8 mouse cellular contexts compared by ENCODE assay signal in the genomic region with DNA sequence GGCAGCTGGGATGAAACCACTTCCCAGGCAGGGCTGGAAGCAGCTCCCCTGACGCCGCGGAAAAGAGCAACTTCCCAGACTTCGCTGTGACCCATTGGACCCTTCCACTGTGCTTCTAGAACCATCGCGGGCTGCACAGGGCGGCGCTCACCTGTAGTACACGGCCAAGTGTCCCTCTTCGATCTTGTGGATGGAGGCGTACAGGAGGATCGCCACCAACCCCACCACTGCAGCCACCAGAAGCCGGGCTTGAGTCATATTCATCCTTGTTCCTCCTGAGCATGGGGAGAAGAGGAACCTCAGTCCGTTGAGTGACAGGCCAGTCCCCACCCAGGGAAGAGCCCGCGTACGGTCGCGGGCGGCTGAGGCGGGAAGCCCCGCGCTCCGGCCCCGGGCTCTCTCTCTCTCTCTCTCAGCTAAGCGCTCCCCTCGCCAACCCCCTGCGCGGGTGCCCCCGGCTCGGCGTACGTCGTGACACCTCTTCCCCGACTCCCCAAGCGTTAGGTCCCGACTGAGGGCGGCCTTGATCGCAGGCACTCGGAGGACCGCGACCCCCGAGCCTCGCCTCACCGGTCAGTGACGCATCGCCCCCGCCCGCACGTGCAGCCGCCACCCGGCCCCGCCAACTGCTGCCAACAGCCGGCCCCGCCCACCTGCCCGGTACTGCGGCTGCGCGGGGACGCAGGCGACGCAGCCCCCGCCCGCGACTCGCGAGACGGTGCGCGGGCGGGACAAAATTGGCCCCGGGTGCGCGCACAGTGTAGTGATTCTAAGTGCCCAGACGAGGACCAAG. TPM values are rescaled to one million over a fixed set of nuclear protein-coding genes. Genes with fewer than 3 reads are reported as not detected.
DNase-seq lines count a peak whose midpoint lies in the region; ATAC-seq and TF ChIP-seq lines count a peak whose summit lies in the region.

Gene Erlin1, minus strand, starts transcription at position 665 of the 793 bp plus-strand sequence.

- peak within 1 kb of the TSS; percentile 23 for H3ac ChIP-seq in myocyte (ENCODE audit: control insufficient read depth, insufficient read length)

- peak; percentile 84 for TF ChIP-seq POLR2A in myocyte (IDR thresholded peaks at IDR 0.05; ENCODE audit: insufficient read length, low read depth)

- peaks cover 10% of the 10 kb centered on the region for H3K79me2 ChIP-seq in myocyte (ENCODE audit: control insufficient read depth, insufficient read depth)

- peak within 1 kb of the TSS; percentile 90 for H3K9ac ChIP-seq in heart, embryonic 13.5 days
- peak within 1 kb of the TSS; percentile 83 for H3K9ac ChIP-seq in liver, embryonic 11.5 days (ENCODE audit: low read depth, low read length)

- H3K4me2 ChIP-seq in heart, embryonic 13.5 days, result peak within 1 kb of the TSS; percentile 96
- peak within 1 kb of the TSS; percentile 93 for H3K4me2 ChIP-seq in liver, embryonic 11.5 days
- peak within 1 kb of the TSS; percentile 84 for H3K4me2 ChIP-seq in myocyte (ENCODE audit: low read depth)

- H3K9me3 ChIP-seq in heart, embryonic 13.5 days, result no peaks in the 10 kb centered on the region
- no peaks in the 10 kb centered on the region for H3K9me3 ChIP-seq in liver, embryonic 11.5 days (ENCODE audit: control insufficient read depth, low read length)

- ATAC-seq in CD4-positive, CD25-positive, alpha-beta regulatory T cell, adult 4 months, result peak; percentile 85
- ATAC-seq in erythroid progenitor cell, adult 5-6 weeks (replicated peaks; ENCODE audit: low FRiP score, poor library complexity, severe bottlenecking), result peak; percentile 87
- ATAC-seq in heart, embryonic 13.5 days (ENCODE audit: extremely low read depth, insufficient number of reproducible peaks, low FRiP score, low TSS enrichment), result peak; percentile 80; the same call in 1 of the 2 replicates
- ATAC-seq in liver, embryonic 11.5 days (replicated peaks; ENCODE audit: low FRiP score), result peak; percentile 89

- under 1% methylated on average over 74 of the region's 75 CpGs for WGBS in heart, embryonic 13.5 days
- under 1% methylated on average over 75 of the region's 75 CpGs for WGBS in liver, embryonic 11.5 days

- H3K4me1 ChIP-seq in brown adipose tissue, adult 24 weeks (ENCODE audit: control insufficient read depth, insufficient read depth, insufficient read length, low read length), result peaks cover 2% of the 10 kb centered on the region; the same call in 1 of the 2 replicates
- H3K4me1 ChIP-seq in heart, embryonic 13.5 days, result peaks cover 15% of the 10 kb centered on the region
- peaks cover 3% of the 10 kb centered on the region for H3K4me1 ChIP-seq in liver, embryonic 11.5 days (replicated peaks; ENCODE audit: control insufficient read depth, insufficient read depth, low read length)

- H3K27ac ChIP-seq in brown adipose tissue, adult 24 weeks (replicated peaks; ENCODE audit: low read depth, low read length), result peak within 1 kb of the TSS; percentile 32; the same call in 1 of the 2 replicates
- H3K27ac ChIP-seq in heart, embryonic 13.5 days (replicated peaks), result peak within 1 kb of the TSS; percentile 46
- peak within 1 kb of the TSS; percentile 43; the same call in 1 of the 2 replicates for H3K27ac ChIP-seq in liver, embryonic 11.5 days (ENCODE audit: low read depth, low read length)

- no peaks in the 10 kb centered on the region for H3K27me3 ChIP-seq in heart, embryonic 13.5 days (replicated peaks)
- no peaks in the 10 kb centered on the region for H3K27me3 ChIP-seq in liver, embryonic 11.5 days (replicated peaks; ENCODE audit: control insufficient read depth, insufficient read depth, low read length)
- no peaks in the 10 kb centered on the region for H3K27me3 ChIP-seq in myocyte (ENCODE audit: control insufficient read depth, insufficient read depth, insufficient read length)

- peaks cover 27% of the 10 kb centered on the region for H3K36me3 ChIP-seq in heart, embryonic 13.5 days
- H3K36me3 ChIP-seq in liver, embryonic 11.5 days (ENCODE audit: control insufficient read depth, insufficient read depth, low read length), result peaks cover 2% of the 10 kb centered on the region; the same call in 1 of the 2 replicates
- H3K36me3 ChIP-seq in myocyte (ENCODE audit: control insufficient read depth, insufficient read depth), result peaks cover 15% of the 10 kb centered on the region

- H3K4me3 ChIP-seq in brown adipose tissue, adult 24 weeks (ENCODE audit: insufficient read depth, low read depth, low read length), result peak within 1 kb of the TSS; percentile 84
- peak within 1 kb of the TSS; percentile 85 for H3K4me3 ChIP-seq in heart, embryonic 13.5 days
- H3K4me3 ChIP-seq in liver, embryonic 11.5 days (ENCODE audit: low read depth, low read length), result peak within 1 kb of the TSS; percentile 80
- H3K4me3 ChIP-seq in myocyte, result peak within 1 kb of the TSS; percentile 66

- DNase-seq in kidney, postnatal 10 days, result peak; percentile 96
- peak; percentile 89 for DNase-seq in liver, embryonic 11.5 days (ENCODE audit: low spot score)
- DNase-seq in spleen, postnatal 4 days (ENCODE audit: low spot score in 2 of 2), result peak; percentile 86 to 93

TF ChIP-seq in myocyte, 11 proteins besides CTCF, POLR2A, EP300 and RAD21:
- TF ChIP-seq MAX (IDR thresholded peaks at IDR 0.05; ENCODE audit: low read depth), result no peak
- peak in 1 of 3 experiments; percentile 79 for TF ChIP-seq MYOD1 (IDR thresholded peaks at IDR 0.05; ENCODE audit: control insufficient read depth in 1 of 3, insufficient read length in 2 of 3, low read depth in 2 of 3)
- TF ChIP-seq POLR2AphosphoS2 (IDR thresholded peaks at IDR 0.05; ENCODE audit: insufficient read length, low read depth), result peak; percentile 84
- peak; percentile 33 for TF ChIP-seq TCF3 (IDR thresholded peaks at IDR 0.05; ENCODE audit: insufficient read length, low read depth)
- TF ChIP-seq E2F4 (IDR thresholded peaks at IDR 0.05; ENCODE audit: insufficient read depth), result peak; percentile 54
- TF ChIP-seq MYOG (IDR thresholded peaks at IDR 0.05; ENCODE audit: control insufficient read depth in 1 of 3, insufficient read depth in 1 of 3, insufficient read length in 2 of 3, low read depth in 2 of 3), result peak in 2 of 3 experiments; percentile 40 to 62
- TF ChIP-seq CEBPB (IDR thresholded peaks at IDR 0.05; ENCODE audit: insufficient read depth, poor library complexity, severe bottlenecking), result no peak
- TF ChIP-seq USF1 (IDR thresholded peaks at IDR 0.05; ENCODE audit: low read depth), result no peak
- TF ChIP-seq REST (IDR thresholded peaks at IDR 0.05; ENCODE audit: insufficient read depth, insufficient read length), result no peak
- no peak for TF ChIP-seq SRF (IDR thresholded peaks at IDR 0.05; ENCODE audit: control insufficient read depth, insufficient read length, low read depth)
- no peak for TF ChIP-seq TCF12 (IDR thresholded peaks at IDR 0.05; ENCODE audit: insufficient read depth, poor library complexity, severe bottlenecking)

RNA-seq across cellular contexts. Expression of gene Erlin1, which starts in this region (rescaled TPM):
- 1 to 10 TPM; 3.6 to 5.2 TPM for polyA plus RNA-seq in CD4-positive, CD25-positive, alpha-beta regulatory T cell, adult 4 months (2017; shearing (Covaris generic))
- polyA plus RNA-seq in brown adipose tissue, adult 24 weeks (2012; ENCODE audit: insufficient read depth, insufficient read length, missing spikeins), result 12.3 and 18.7 TPM in 2 replicates
- total RNA-seq in erythroid progenitor cell, adult 5-6 weeks (2015; ENCODE audit: low replicate concordance), result 6.3 and 10.5 TPM in 2 replicates
- 1.9 and 2.7 TPM in 2 replicates for total RNA-seq in erythroid progenitor cell, adult 5-6 weeks (2017; ENCODE audit: low replicate concordance)
- 15.4 and 15.8 TPM in 2 replicates for polyA plus RNA-seq in heart, embryonic 13.5 days (2015; fragmentation: Nextera tagmentation; extraction: Ambion mirVana)
- polyA plus RNA-seq in liver, embryonic 11.5 days (2014; fragmentation: Nextera tagmentation; extraction: Ambion mirVana), result 22.4 and 24.2 TPM in 2 replicates
- polyA plus RNA-seq in myocyte (2012; fragmentation: generic; extraction: Trizol), result 13.5 TPM

Comparison
In these comparisons a context has a peak if more than half of its experiments do, and no peak if none do; other contexts are left out.
1. Peak in every context shown above with its lines: DNase-seq, ATAC-seq, H3K4me3 ChIP-seq and H3K27ac ChIP-seq.